Mouse (Mus musculus): ENCODE measurements at regions not wholly inside any gene's neighbourhood (a gene's known extent, or its start where the extent isn't known, plus 50 kb on each side); places are given as distances from the start of the nearest gene placed in this dataset.

DNA sequence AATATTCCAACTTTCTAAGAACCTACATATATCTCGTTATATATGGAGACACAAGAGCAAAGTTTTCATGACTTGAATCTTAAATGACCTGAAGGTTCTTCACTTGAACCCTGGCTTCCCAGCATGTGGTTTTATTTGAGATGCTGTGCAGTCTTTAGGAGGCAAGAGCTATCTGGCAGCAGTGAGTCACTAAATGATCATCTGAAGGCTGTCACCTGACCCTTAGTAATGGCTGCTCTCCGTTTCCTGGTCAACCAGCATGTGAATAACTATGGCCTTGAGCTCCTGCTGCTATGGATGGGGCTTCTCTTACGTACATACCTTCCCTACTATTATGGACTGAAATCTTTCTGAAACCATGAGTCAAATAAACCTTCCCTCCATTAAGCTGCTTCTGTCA is 149.8 kb upstream of the Zpld1 start:
- DNase-seq (ENCODE audit: extremely low spot score), result no peak

DNA sequence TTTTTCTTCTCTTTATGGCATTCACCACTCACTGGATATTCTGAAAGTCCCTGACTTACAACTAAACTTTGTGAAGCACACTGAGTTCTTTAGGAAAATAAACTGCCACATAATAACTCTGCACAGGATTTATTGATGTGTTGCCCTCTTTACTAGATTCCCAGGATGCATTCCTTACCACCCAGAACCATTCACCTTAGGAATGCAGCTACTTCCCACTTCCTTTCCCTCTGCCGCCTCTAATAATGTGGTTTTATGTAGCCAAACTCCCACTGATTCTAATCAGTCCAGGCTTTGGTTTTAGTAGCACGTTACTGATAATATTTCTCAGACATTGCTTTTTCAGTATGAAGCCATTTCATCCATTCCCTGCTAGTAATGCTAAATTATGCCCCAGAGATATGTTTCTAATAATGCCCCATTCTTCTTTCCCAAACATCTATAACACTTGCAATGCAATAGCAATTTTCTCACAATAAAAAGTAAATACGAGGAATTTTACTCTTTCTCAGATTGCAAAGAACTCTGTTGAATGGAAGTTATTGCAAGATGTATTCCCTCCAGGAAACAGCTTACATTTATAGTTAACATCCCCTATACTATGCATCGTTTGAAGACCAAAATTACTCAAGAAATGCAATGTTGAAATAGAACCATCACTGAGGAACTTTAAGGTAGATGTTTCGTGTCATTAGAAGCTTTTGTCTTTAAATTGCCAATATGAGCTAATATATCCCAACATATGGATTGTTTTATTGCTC is 145.2 kb upstream of the Zpld1 start:
- DNase-seq (ENCODE audit: extremely low spot score), result no peak

- DNase-seq (ENCODE audit: extremely low spot score), result no peak
These were observed 137.6 kb upstream of the Zpld1 start for GRCm38 (mm10) chr16:55435139-55435968.

DNA sequence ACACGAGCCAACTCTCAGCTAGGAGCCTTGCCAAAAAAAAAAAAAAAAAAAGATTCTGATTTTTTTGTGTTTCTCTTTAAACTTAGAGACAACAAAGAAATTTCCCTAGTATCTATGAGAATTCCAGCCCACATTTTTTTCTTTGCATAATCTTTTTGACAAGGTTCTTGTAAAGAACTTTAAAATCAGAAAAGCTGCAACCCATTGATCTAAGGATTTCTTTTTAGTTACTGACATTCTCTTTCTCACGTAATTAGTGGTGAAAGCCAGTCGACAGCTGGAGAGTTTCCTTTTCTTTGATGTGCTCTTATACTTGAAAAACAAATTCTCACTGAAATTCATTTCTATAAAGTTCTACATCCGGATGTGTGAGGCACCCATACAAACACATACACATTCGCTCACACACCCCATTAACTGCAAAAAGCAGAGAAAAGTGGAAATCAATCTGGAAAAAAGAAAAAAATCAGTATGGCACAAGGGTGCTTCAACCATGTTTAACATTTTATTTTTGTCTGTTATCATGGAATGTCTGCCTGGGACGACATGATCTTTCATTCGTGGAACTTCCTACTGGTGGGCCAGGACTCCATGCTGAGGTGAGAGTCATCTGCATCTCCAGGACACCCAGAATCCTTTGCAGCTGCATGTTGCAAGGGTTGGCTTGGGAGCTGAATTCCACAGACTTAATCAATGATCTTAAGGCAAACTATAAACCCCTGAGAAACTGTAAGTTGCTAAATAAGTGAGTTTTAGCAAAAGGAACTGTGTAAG is 124.0 kb upstream of the Zpld1 start:
- DNase-seq (ENCODE audit: extremely low spot score), result no peak

DNA sequence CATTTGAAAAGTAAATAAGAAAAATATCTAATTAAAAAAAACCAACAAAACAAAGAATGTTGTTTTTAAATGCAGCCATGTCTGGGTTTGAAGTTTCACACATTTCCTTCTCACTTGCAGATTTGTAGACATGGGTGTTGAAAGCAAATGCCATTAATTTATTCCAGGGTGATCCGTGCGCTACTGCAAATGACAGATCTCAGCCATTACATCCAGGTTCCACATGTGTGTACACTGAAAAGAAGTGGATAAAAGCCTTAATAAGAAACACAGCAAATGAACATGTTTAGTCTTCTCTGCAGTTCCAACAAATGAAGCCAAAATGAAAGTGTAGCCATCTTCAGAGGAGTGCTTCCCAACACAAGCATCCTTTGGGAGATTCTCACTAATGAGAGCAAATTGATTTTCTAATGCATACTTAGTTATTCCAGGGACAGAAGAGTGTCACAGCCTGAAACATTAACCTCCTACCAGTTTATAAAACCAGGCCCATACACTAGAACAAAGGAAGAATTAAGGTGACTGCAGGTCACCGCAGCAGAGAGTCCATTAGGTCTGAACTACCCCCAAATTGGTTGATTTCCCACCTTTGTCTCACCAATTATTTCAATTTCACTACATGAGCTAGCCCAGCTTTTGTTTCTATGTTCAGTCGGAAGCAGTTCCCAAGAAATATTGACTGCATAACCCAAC is 123.2 kb upstream of the Zpld1 start:
- DNase-seq (ENCODE audit: extremely low spot score), result no peak

- no peak for DNase-seq (ENCODE audit: extremely low spot score)
These were observed 121.1 kb upstream of the Zpld1 start for GRCm38 (mm10) chr16:55418871-55419270.

DNA sequence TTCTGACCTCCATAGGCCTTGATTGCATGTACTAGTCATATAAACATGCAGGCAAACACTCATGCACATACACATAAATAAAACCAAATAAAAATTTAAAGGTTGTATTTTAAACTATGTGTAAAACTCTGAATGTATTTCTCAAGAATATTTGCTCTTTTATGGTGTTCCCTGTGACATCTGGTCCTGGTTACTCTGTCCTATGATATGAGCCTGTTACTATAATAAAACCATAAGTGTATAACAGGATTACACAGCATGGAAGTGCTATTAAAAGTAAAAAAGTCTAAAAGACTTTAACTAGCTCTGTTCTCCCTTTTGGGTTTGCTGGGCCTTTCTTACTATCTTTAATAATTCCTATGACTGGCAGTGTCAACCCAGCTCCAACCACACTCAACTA is 103.0 kb upstream of the Zpld1 start:
- DNase-seq (ENCODE audit: extremely low spot score), result no peak

DNA sequence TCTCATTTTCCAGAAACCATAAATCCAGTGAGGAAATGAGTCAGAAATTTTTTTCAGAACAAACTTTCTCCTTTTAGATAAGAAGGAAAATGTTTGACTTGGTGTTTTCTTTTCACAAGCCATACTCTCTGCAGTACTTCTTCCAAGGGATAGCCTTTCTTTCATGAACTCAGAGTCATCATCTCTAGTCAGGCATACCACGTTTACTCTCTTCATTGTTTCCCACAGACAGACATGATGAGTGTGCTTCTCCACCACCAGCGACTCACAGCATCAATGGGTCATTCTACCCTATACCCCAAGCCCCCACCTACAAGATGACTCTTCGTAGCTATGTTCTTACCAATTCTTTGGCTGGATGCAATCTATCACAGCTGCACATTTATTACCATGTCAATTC is 97.1 kb upstream of the Zpld1 start:
- no peak for DNase-seq (ENCODE audit: extremely low spot score)

GRCm38 (mm10) chr16:55390400-55390799 is 92.6 kb upstream of the Zpld1 start:
- DNase-seq (ENCODE audit: extremely low spot score), result no peak

DNA sequence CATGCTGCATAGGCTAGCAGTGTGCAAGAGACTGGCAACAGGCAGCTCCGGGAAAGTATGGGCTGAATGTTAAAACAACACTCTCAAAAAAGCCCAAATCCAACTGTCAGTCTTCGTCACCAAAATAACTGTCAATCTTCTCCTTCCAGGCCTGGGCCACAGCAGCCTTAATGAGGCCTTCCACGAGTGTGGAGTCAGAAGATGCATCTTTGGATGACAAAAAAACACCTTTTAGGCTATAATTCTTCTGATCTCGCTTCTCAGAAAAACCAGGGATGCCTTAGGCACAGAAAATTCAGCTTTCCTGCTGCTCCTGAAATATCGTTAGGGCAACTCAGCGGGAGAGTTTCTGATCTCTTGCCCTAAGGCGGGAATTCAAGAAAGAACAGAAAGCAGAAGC is 82.2 kb upstream of the Zpld1 start:
- DNase-seq (ENCODE audit: extremely low spot score), result no peak

GRCm38 (mm10) chr16:55379189-55379588 is 81.4 kb upstream of the Zpld1 start:
- no peak for DNase-seq (ENCODE audit: extremely low spot score)

DNA sequence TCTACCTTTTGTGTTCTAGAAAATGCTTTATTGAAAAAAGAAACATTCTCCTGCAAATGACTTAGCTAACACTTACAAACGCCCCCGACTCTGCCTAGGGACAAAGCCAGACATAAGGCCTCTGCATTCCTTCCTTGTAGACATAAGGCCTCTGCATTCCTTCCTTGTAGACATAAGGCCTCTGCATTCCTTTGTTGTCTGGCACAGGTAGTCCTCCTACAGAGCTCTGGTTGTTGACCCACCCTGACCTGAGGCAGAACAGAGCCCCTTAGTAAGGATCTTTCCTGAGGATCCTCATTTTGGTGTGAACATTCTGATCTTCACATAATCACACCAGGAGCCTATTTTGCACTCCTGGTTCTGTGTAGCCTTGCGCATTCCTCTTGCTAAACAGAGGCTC is 80.9 kb upstream of the Zpld1 start:
- no peak for DNase-seq (ENCODE audit: extremely low spot score)

DNA sequence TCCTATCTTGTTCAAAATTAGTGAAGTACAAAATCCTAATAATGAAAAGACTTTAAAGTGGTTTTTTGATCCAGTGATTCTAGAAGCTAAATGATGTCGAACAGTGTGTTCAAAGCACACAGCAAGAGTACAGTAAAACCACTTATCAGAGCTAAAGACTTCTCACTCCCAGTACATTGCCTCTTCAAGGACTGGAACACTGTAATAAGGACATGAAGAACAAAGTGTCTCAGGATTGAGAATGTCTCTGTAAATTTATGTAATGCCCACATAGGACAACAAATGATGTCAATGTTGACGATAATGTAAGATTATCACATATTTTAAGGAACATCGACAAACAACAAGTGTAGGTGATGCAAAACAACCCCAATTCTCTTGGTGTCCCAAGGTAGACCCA is 78.1 kb upstream of the Zpld1 start:
- no peak for DNase-seq (ENCODE audit: extremely low spot score)

- peak; percentile 3 for DNase-seq (ENCODE audit: extremely low spot score)
These were observed 59.9 kb upstream of the Zpld1 start for GRCm38 (mm10) chr16:55357686-55358085.

DNA sequence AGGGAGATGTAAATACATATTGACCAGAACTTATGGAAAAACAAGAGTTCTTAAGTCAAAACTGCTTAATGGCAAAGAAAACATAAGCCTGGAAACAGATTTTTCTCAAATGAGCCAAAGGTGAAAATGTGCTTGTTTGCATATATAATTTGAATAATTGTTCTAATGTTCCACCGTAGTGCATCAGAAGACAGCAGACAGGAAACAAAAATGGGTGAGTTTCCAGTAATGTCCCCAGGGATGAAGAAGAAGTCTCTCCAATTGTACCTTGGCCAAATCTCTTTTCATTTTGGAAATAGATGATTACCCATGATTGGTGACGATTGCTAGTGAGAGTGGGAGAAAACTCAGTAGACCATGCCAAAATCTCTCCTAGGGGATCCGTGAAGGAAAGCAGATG is 58.3 kb upstream of the Zpld1 start:
- no peak for DNase-seq (ENCODE audit: extremely low spot score)
